Mouse (Mus musculus) embryonic facial prominence, embryonic 12.5 days (tissue): ENCODE measurements at regions not wholly inside any gene's neighbourhood (a gene's known extent, or its start where the extent isn't known, plus 50 kb on each side); places are given as distances from the start of the nearest gene placed in this dataset.
"Not testable (repeated sequence)": the region's sequence is repeated elsewhere in the genome, so short reads cannot be mapped to it uniquely, and the experiment has no call there.

Source experiments
- ATAC-seq: fragments of 200-750 bp; cut with Nextera tagmentation; 2 replicates; pipeline ENCODE4 v1.8.0; 2017; ENCODE audit not compliant: insufficient number of reproducible peaks, insufficient read depth, low FRiP score, low TSS enrichment
- H3K27ac ChIP-seq: fragments of 300-500 bp; sonication (generic); 2 replicates; pipeline ENCODE4 v1.5.1; 2016; ENCODE audit warnings: mild to moderate bottlenecking
- H3K27me3 ChIP-seq: fragments of 300-500 bp; sonication (generic); 2 replicates; pipeline ENCODE4 v1.6.1; 2016; ENCODE audit warnings: mild to moderate bottlenecking, moderate library complexity
- H3K36me3 ChIP-seq: fragments of 300-500 bp; sonication (generic); 2 replicates; pipeline ENCODE4 v1.6.1; 2016; ENCODE audit warnings: mild to moderate bottlenecking
- H3K4me1 ChIP-seq: fragments of 300-500 bp; sonication (generic); 2 replicates; pipeline ENCODE4 v1.6.1; 2016
- H3K4me2 ChIP-seq: fragments of 300-500 bp; sonication (generic); replicated peaks from 2 replicates; pipeline ENCODE4 v1.6.1; 2016; ENCODE audit warnings: mild to moderate bottlenecking, moderate library complexity
- H3K4me3 ChIP-seq: fragments of 300-500 bp; sonication (generic); 2 replicates; pipeline ENCODE4 v1.5.1; 2016; ENCODE audit warnings: mild to moderate bottlenecking
- H3K9ac ChIP-seq: fragments of 300-500 bp; sonication (generic); 2 replicates; pipeline ENCODE4 v1.6.1; 2016; ENCODE audit warnings: mild to moderate bottlenecking, moderate library complexity
- H3K9me3 ChIP-seq: fragments of 300-500 bp; sonication (generic); 2 replicates; pipeline ENCODE4 v1.6.1; 2016; ENCODE audit warnings: mild to moderate bottlenecking, moderate library complexity
- WGBS: fragments of 180-500 bp; shearing (Covaris S2); methylation state at CpG from one replicate; pipeline ENCODE4 v1.1.7; 2016; 5-methylcytosine and 5-hydroxymethylcytosine counted together

DNA sequence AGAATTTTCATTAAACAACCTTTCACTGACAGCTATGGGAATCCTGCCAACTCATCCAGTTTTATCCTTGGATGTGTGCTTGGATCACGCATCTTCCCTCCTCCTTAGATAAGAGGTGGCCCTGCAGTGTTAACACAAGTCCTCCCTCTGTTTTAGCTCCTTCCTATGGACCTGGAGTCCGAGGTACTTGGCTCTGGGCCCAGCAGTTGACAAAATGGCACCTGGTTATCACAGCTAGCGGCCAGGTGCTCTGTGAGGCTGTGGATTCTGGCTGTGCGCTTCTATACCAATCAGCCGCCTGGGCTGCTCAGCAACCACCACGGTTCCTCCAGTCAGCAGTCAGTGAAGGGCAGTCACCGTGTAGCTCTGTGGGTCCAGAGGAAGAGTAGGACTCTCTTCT, 157.4 kb downstream of the Prdm2 start:
- 0 out of 2 replicates have a peak, but pooled peaks have one; percentile 35 for ATAC-seq
- no peak overlapping the region for H3K27ac ChIP-seq
- no peak overlapping the region for H3K9ac ChIP-seq
- no peaks in the 10 kb centered on the region for H3K4me1 ChIP-seq
- 86% methylated on average over 7 of the region's 7 CpGs for WGBS
- H3K27me3 ChIP-seq, result no peaks in the 10 kb centered on the region
- no peaks in the 10 kb centered on the region for H3K36me3 ChIP-seq
- H3K9me3 ChIP-seq, result no peaks in the 10 kb centered on the region
- H3K4me3 ChIP-seq, result no peak overlapping the region
- no peak overlapping the region for H3K4me2 ChIP-seq

DNA sequence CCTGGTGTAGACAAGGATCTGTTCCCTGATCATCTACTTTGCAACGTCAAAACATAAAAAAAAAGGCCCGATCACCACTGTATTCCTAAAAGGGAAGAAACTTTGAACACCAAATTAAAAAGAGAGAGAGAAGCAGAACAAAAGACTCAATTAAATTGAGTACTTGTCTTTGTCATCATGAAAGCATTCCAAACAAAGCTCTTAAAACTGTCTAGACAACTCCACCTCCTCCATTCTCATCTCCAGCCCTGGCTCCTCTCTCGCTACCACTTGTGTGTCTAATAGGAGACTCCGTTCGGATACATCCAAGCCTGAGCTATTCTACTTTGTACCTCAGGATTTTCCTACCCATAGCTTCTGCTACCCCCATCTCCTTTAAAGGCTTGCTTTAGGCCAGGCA, 159.8 kb downstream of the Prdm2 start:
- Histone ChIP-seq H3K27ac (no peak overlapping the region), H3K36me3 (no peaks in the 10 kb centered on the region), H3K4me2 (no peak overlapping the region), H3K27me3 (no peaks in the 10 kb centered on the region), H3K9me3 (no peaks in the 10 kb centered on the region), H3K4me1 (no peaks in the 10 kb centered on the region), H3K4me3 (no peak overlapping the region), H3K9ac (no peak overlapping the region)
- 89% methylated on average over 5 of the region's 5 CpGs for WGBS
- no peak for ATAC-seq

DNA sequence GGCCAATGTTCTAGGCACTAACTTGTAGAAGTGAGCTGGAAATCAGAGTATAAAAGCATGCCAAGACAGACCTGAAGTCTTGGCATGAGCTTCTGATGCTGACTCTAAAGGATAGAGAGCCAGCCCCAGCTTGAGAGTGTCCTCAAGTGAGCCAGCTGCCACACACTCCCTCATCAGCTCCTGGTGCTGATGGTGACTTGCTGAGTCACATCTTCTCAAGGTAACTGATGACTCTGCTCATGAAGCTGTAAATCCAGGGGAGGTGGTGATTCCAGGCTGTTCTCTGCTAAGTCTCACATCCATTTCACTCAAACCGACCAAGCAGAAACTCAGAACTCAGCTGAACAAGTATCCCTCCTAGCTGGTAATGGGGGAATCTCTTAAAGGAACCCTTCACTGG, 161.6 kb downstream of the Prdm2 start:
- no peaks in the 10 kb centered on the region for H3K4me1 ChIP-seq
- no peak overlapping the region for H3K9ac ChIP-seq
- no peaks in the 10 kb centered on the region for H3K36me3 ChIP-seq
- no peak for ATAC-seq
- H3K4me3 ChIP-seq, result no peak overlapping the region
- no peaks in the 10 kb centered on the region for H3K9me3 ChIP-seq
- no peaks in the 10 kb centered on the region for H3K27me3 ChIP-seq
- WGBS, result 89% methylated on average over 1 of the region's 1 CpGs
- no peak overlapping the region for H3K27ac ChIP-seq
- H3K4me2 ChIP-seq, result no peak overlapping the region

DNA sequence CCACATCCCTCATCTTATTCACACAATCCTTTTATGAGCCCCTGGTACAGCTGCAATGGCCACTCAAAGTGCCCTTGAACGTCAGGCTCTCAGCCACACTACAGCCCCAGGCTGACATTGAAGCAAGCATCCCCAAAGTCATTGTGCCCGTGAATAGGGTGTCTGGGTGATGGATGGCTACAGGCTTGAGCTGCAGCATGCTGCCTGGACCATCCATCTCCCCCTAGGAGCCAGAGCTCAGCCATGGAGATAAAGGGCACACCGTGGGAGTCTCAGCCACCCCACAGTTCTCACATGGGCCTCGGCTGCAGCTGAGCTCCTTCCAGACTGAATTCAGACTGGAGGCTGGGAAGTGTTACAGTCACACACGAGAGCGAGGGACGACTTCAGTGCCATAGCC, 167.6 kb downstream of the Prdm2 start:
- Histone ChIP-seq H3K9me3 (no peaks in the 10 kb centered on the region), H3K9ac (no peak overlapping the region), H3K4me1 (no peaks in the 10 kb centered on the region), H3K4me3 (no peak overlapping the region), H3K36me3 (no peaks in the 10 kb centered on the region), H3K27ac (no peak overlapping the region), H3K27me3 (0 out of 2 replicates have a peak, but pooled peaks cover 4% of the 10 kb centered on the region), H3K4me2 (no peak overlapping the region)
- WGBS, result 58% methylated on average over 7 of the region's 7 CpGs
- no peak for ATAC-seq

DNA sequence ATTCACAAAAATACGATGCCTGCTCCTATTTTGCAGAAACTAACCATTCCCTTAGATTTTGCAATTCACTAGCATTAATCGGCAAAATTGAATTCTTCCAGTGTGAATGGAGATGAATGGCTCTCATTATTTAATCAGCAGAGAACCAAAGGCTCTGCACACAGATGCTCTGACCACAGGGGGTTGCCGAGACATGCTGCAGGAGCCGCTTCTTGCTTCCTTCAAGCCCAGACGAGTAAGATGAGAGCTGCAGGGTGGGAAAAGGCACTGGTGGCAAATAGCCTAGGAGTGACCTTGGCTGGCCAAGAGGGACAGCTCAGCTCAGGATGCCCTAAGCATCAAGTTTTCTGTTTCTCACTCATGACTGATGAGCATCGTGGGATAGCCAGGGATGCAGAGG, 170.0 kb downstream of the Prdm2 start:
- ATAC-seq, result no peak
- 40% methylated on average over 6 of the region's 6 CpGs for WGBS

DNA sequence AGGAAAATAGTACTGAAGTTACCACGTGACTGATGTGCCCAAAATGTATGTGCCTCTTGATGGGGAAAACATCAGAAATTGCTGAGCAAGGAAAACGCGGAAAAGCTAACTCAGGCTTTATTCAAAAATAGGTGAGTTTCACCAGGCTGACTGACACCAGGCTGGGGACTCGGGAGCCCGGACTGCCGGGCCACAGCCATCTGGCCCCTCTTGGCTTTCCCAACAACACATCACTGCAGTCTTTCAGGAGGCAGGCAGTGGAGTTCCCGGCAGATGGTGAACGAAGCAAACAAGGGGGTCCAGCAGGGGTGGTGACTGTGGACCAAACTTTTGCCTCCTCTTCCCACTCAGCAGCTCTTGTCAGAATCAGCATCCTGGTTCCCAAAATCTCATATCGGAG, 174.2 kb downstream of the Prdm2 start:
- no peak for ATAC-seq
- WGBS, result 74% methylated on average over 9 of the region's 9 CpGs
- Histone ChIP-seq H3K27ac (no peak overlapping the region), H3K9ac (no peak overlapping the region), H3K27me3 (no peaks in the 10 kb centered on the region), H3K4me3 (no peak overlapping the region), H3K4me1 (no peaks in the 10 kb centered on the region), H3K36me3 (no peaks in the 10 kb centered on the region), H3K4me2 (no peak overlapping the region), H3K9me3 (no peaks in the 10 kb centered on the region)

More for the DNA sequence above, 170.0 kb downstream of the Prdm2 start:
- Histone ChIP-seq H3K27ac (no peak overlapping the region), H3K9ac (no peak overlapping the region), H3K4me1 (no peaks in the 10 kb centered on the region), H3K4me2 (no peak overlapping the region), H3K27me3 (0 out of 2 replicates have a peak, but pooled peaks cover 4% of the 10 kb centered on the region), H3K9me3 (no peaks in the 10 kb centered on the region), H3K4me3 (no peak overlapping the region), H3K36me3 (no peaks in the 10 kb centered on the region)

DNA sequence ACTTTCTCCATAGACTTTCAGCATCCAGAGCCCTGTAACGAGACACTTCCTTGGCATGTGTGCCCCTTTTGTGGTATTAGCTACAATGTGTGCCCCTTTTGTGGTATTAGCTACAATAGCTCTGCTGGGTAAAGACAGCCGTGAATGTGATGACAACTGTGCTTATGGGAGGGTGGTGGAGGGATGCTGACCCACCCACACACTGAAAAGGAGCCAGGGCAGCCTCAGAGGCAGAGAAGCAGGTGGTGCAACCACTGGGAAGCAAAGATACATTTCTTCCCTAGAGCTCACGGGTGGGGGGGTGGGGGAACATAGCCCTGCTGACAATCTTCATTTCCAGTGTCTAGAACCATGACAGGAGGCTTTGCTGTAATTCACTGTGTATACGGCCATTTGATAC, 176.1 kb downstream of the Prdm2 start:
- Histone ChIP-seq H3K9ac (no peak overlapping the region), H3K4me2 (no peak overlapping the region), H3K27ac (no peak overlapping the region), H3K9me3 (no peaks in the 10 kb centered on the region), H3K4me1 (no peaks in the 10 kb centered on the region), H3K36me3 (no peaks in the 10 kb centered on the region), H3K4me3 (no peak overlapping the region), H3K27me3 (no peaks in the 10 kb centered on the region)
- no peak for ATAC-seq
- 70% methylated on average over 4 of the region's 4 CpGs for WGBS

DNA sequence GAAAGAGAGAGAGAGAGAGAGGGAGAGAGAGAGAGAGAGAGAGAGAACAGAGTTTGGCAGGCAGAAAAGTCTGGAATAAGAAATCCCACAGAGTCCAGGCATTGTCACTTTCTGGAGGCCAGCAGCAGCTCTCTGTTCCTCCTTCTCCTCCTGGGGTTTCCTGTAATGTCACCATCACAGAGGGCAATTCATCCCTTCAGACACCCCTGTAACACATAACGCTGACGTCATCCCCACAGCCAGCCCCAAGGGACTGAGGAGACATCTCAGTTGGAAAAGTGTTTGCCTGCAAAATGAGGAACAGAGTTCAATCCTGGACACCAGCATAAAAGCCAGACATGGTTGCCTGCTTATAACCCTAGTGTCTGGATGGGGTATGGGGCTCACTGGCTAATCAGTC, 177.7 kb downstream of the Prdm2 start:
- H3K36me3 ChIP-seq, ATAC-seq: not testable (repeated sequence)
- WGBS, result 71% methylated on average over 2 of the region's 2 CpGs

DNA sequence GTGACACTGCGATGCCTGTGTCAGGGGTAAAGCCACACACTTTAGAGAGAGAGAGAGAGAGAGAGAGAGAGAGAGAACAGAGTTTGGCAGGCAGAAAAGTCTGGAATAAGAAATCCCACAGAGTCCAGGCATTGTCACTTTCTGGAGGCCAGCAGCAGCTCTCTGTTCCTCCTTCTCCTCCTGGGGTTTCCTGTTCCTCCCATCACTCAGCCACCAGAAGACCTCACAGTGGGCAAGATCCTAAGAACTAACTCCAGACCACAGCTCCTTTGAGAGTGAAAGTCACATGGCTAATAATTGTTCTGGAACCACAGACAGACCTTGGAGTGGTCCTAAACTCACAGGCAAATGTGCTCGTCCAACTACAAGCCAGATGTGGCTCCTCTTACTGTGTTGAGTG, 178.5 kb downstream of the Prdm2 start:
- not testable (repeated sequence) for H3K27ac ChIP-seq, H3K9me3 ChIP-seq, H3K4me1 ChIP-seq, ATAC-seq, H3K36me3 ChIP-seq, H3K27me3 ChIP-seq, H3K9ac ChIP-seq, H3K4me3 ChIP-seq, H3K4me2 ChIP-seq
- 69% methylated on average over 2 of the region's 2 CpGs for WGBS

More for the DNA sequence above, 177.7 kb downstream of the Prdm2 start:
- H3K4me2 ChIP-seq, H3K4me1 ChIP-seq, H3K9ac ChIP-seq, H3K9me3 ChIP-seq, H3K27me3 ChIP-seq, H3K27ac ChIP-seq, H3K4me3 ChIP-seq: not testable (repeated sequence)

DNA sequence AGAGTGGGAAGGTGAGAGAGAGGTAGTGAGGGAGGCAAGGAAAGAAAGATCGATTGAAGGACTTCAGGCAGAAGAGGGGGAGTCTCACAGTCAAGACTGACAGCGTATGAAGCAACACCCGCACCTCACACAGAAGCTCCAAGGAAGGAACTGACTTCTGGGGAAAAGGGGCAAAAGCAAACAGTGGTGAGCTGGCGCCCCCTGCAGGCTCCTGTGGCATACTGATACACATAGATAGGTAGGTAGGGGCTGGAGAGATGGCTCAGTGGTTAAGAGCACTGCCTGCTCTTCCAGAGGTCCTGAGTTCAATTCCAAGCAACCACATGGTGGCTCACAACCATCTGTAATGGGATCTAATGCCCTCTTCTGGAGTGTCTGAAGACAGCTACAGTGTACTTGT, 183.0 kb downstream of the Prdm2 start:
- not testable (repeated sequence) for H3K4me2 ChIP-seq, H3K27ac ChIP-seq, ATAC-seq, H3K9ac ChIP-seq, H3K4me3 ChIP-seq, H3K36me3 ChIP-seq, H3K4me1 ChIP-seq, H3K9me3 ChIP-seq, H3K27me3 ChIP-seq
- 70% methylated on average over 4 of the region's 4 CpGs for WGBS

DNA sequence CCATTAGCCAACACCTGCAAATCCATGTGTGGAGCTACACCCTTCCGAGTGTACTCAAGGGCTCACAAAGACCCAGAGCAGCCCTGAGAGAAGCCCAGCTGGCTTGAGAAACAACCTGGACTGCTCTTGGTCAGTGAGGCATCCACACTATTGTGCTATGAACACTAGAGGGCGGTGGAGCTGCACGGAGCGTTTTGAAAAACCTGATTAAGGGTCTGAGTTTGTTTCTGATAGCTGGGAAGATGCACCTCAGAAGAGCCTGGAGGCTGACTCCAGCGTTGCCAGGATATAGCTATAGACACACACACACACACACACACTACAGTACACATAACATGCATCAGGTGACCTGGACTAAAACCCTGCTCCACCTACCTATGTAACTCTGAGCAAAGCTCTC, 185.5 kb downstream of the Prdm2 start:
- peak; percentile 56; the same call in 1 of the 2 replicates for ATAC-seq
- no peak overlapping the region for H3K9ac ChIP-seq
- no peak overlapping the region for H3K27ac ChIP-seq
- H3K4me3 ChIP-seq, result no peak overlapping the region
- H3K27me3 ChIP-seq, result peaks cover 4% of the 10 kb centered on the region; the same call in 1 of the 2 replicates
- 11% methylated on average over 5 of the region's 5 CpGs for WGBS
- H3K4me2 ChIP-seq, result no peak overlapping the region
- H3K4me1 ChIP-seq, result no peaks in the 10 kb centered on the region
- H3K36me3 ChIP-seq, result no peaks in the 10 kb centered on the region
- H3K9me3 ChIP-seq, result no peaks in the 10 kb centered on the region

DNA sequence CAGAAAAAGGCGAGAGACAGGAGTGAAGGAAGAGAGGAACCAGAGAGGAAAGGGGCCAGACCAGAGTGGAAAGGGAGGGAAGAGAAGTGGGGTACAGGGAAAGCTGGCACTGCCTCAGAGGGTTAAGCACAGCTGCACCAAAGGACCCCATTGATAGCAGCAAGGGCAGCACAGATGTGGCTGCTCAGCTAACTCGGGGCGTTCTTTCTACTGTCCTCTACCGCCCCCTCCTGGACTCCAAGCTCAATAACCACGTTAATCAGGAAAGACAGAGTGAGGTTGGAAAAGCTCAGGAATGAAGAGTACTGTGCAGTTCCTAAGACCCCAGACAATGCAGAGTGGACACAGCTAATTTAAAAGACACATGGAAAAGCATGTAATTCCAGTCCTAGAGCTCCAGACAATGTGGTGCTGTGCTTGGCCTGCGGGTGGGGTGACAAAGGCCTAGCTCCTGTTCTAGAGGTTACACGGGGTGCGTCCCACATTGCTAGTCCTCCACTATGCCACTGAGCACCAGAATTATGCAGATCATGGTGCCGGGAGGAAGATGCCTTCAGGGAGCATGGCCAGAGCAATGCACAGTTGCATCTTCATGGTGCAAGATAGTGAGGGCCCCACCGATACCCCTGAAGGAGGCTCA, 191.4 kb downstream of the Prdm2 start:
- Histone ChIP-seq H3K27ac (no peak overlapping the region), H3K9ac (no peak overlapping the region), H3K36me3 (no peaks in the 10 kb centered on the region), H3K27me3 (peaks cover 3% of the 10 kb centered on the region; the same call in 1 of the 2 replicates), H3K9me3 (no peaks in the 10 kb centered on the region), H3K4me1 (no peaks in the 10 kb centered on the region), H3K4me2 (no peak overlapping the region), H3K4me3 (no peak overlapping the region)
- 0 out of 2 replicates have a peak, but pooled peaks have one; percentile 28 for ATAC-seq
- WGBS, result 42% methylated on average over 10 of the region's 10 CpGs
